Comparison of ENCODE assay signal across 28 mouse cellular contexts in genomic region chr11:108013390-108013789, GRCm38 (mm10).
A peak's percentile ranks its signal among the peaks of the same experiment; 100 is the strongest.
DNase-seq lines count a peak whose midpoint lies in the region; ATAC-seq and TF ChIP-seq lines count a peak whose summit lies in the region.
"Had no signal": no experiment of that assay in that cellular context is flagged by ENCODE, and none has a peak within 500 bp of the region (broad histone marks: within the 10 kb centered on the region; RNA-seq: fewer than 3 reads in every experiment).

No protein-coding gene starts in this region.

- no peak for TF ChIP-seq CTCF in heart, postnatal 0 days (IDR thresholded peaks at IDR 0.05; ENCODE audit: low read depth)
- TF ChIP-seq CTCF in brain, embryonic 14.5 days (IDR thresholded peaks at IDR 0.05; ENCODE audit: borderline replicate concordance, extremely low read depth, insufficient read depth, insufficient read length), result no peak

- no peaks in the 10 kb centered on the region for H3K27me3 ChIP-seq in heart, postnatal 0 days (ENCODE audit: control insufficient read depth, insufficient read depth, low read length)
- no peaks in the 10 kb centered on the region for H3K27me3 ChIP-seq in limb, embryonic 15.5 days
- H3K27me3 ChIP-seq in limb, embryonic 10.5 days (ENCODE audit: low read depth, poor library complexity, severe bottlenecking), result no peaks in the 10 kb centered on the region
- H3K27me3 ChIP-seq in megakaryocyte, embryonic 14.5 days (replicated peaks), result no peaks in the 10 kb centered on the region
- H3K27me3 ChIP-seq: embryonic facial prominence, embryonic 12.5 days; forebrain, embryonic 15.5 days; intestine, embryonic 15.5 days; limb, embryonic 12.5 days; midbrain, embryonic 12.5 days; stomach, embryonic 15.5 days had no signal

- no peaks in the 10 kb centered on the region for H3K4me1 ChIP-seq in heart, postnatal 0 days (ENCODE audit: control insufficient read depth, insufficient read depth)
- peaks cover 6% of the 10 kb centered on the region; the same call in 1 of the 2 replicates for H3K4me1 ChIP-seq in limb, embryonic 15.5 days
- H3K4me1 ChIP-seq in limb, embryonic 10.5 days, result peaks cover 13% of the 10 kb centered on the region
- peaks cover 82% of the 10 kb centered on the region for H3K4me1 ChIP-seq in megakaryocyte, embryonic 14.5 days
- H3K4me1 ChIP-seq: intestine, embryonic 15.5 days; midbrain, embryonic 12.5 days; stomach, embryonic 15.5 days had no signal

- TF ChIP-seq EP300 in heart, postnatal 0 days (IDR thresholded peaks at IDR 0.05; ENCODE audit: low read depth), result no peak

- TF ChIP-seq POLR2A in brain, embryonic 14.5 days (IDR thresholded peaks at IDR 0.05; ENCODE audit: borderline replicate concordance, extremely low read depth, insufficient read depth, insufficient read length, poor library complexity, severe bottlenecking), result no peak

- no peak; the same call in 1 of the 2 replicates for ATAC-seq in heart, postnatal 0 days (ENCODE audit: insufficient read depth, low read depth)
- ATAC-seq in limb, embryonic 15.5 days (ENCODE audit: insufficient number of reproducible peaks, low FRiP score, low TSS enrichment, low read depth), result no peak
- no peak for ATAC-seq in megakaryocyte, adult 5-6 weeks (ENCODE audit: poor library complexity, severe bottlenecking)
- ATAC-seq: forebrain, embryonic 15.5 days; hindbrain, postnatal 0 days; intestine, embryonic 15.5 days had no signal

- 63% methylated on average over 5 of the region's 5 CpGs for WGBS in heart, postnatal 0 days
- 65% methylated on average over 5 of the region's 5 CpGs for WGBS in limb, embryonic 15.5 days
- 69% methylated on average over 5 of the region's 5 CpGs for WGBS in limb, embryonic 10.5 days

- intact Hi-C loops in heart, postnatal 36 days (cut with DNase I), result no loop called here

- no peak overlapping the region for H3K4me2 ChIP-seq in heart, postnatal 0 days (ENCODE audit: low read depth, low read length)
- H3K4me2 ChIP-seq in limb, embryonic 15.5 days, result no peak overlapping the region
- H3K4me2 ChIP-seq: embryonic facial prominence, embryonic 12.5 days; forebrain, embryonic 15.5 days; intestine, embryonic 15.5 days; limb, embryonic 12.5 days; liver, embryonic 11.5 days; midbrain, embryonic 12.5 days; stomach, embryonic 15.5 days had no signal

- H3K4me3 ChIP-seq in heart, postnatal 0 days (ENCODE audit: low read depth, low read length), result no peak overlapping the region
- no peak overlapping the region for H3K4me3 ChIP-seq in limb, embryonic 15.5 days
- H3K4me3 ChIP-seq in limb, embryonic 10.5 days, result no peak overlapping the region
- peak overlapping the region; percentile 78 for H3K4me3 ChIP-seq in megakaryocyte, embryonic 14.5 days (replicated peaks)
- H3K4me3 ChIP-seq: embryonic facial prominence, embryonic 12.5 days; forebrain, embryonic 10.5 days; forebrain, embryonic 15.5 days; intestine, embryonic 15.5 days; limb, embryonic 12.5 days; midbrain, embryonic 12.5 days; stomach, embryonic 15.5 days had no signal

- H3K9me3 ChIP-seq in heart, postnatal 0 days (replicated peaks; ENCODE audit: control insufficient read depth, low read length), result no peaks in the 10 kb centered on the region
- no peaks in the 10 kb centered on the region for H3K9me3 ChIP-seq in limb, embryonic 15.5 days
- H3K9me3 ChIP-seq in limb, embryonic 10.5 days (replicated peaks), result no peaks in the 10 kb centered on the region
- H3K9me3 ChIP-seq in megakaryocyte, embryonic 14.5 days, result no peaks in the 10 kb centered on the region
- H3K9me3 ChIP-seq: embryonic facial prominence, embryonic 12.5 days; forebrain, embryonic 10.5 days; forebrain, embryonic 15.5 days; intestine, embryonic 15.5 days; limb, embryonic 12.5 days; midbrain, embryonic 12.5 days; stomach, embryonic 15.5 days had no signal

- DNase-seq in heart, postnatal 0 days (ENCODE audit: low spot score), result no peak
- DNase-seq in heart, postnatal 36 days, result no peak
- DNase-seq in limb, embryonic 10.5 days (ENCODE audit: low spot score), result no peak
- DNase-seq in brain, embryonic 14.5 days (ENCODE audit: low read depth), result peak; percentile 20
- DNase-seq in ovary, postnatal 36 days (ENCODE audit: low spot score), result no peak
- DNase-seq: adrenal gland, adult 8-10 months; cerebellum, adult 11 months; cerebellum, adult 9-10 months; cerebellum, postnatal 36 days; gastrocnemius, postnatal 36 days; heart, adult 18-20 months; heart, postnatal 4 days; kidney, adult 2 months; kidney, postnatal 25 days; right cerebral cortex, postnatal 25 days had no signal

- H3K36me3 ChIP-seq in heart, postnatal 0 days (replicated peaks; ENCODE audit: control insufficient read depth, insufficient read depth, low read length), result peaks cover 11% of the 10 kb centered on the region; the same call in 1 of the 2 replicates
- no peaks in the 10 kb centered on the region for H3K36me3 ChIP-seq in limb, embryonic 15.5 days
- no peaks in the 10 kb centered on the region for H3K36me3 ChIP-seq in limb, embryonic 10.5 days
- peaks cover 100% of the 10 kb centered on the region for H3K36me3 ChIP-seq in megakaryocyte, embryonic 14.5 days (replicated peaks; ENCODE audit: low read length)
- H3K36me3 ChIP-seq: embryonic facial prominence, embryonic 12.5 days; forebrain, embryonic 10.5 days; forebrain, embryonic 15.5 days; intestine, embryonic 15.5 days; limb, embryonic 12.5 days; midbrain, embryonic 12.5 days; stomach, embryonic 15.5 days had no signal

- no peak overlapping the region for H3K9ac ChIP-seq in heart, postnatal 0 days (replicated peaks; ENCODE audit: low read depth, low read length)
- no peak overlapping the region for H3K9ac ChIP-seq in limb, embryonic 15.5 days
- H3K9ac ChIP-seq: embryonic facial prominence, embryonic 12.5 days; forebrain, embryonic 15.5 days; intestine, embryonic 15.5 days; limb, embryonic 12.5 days; midbrain, embryonic 12.5 days; stomach, embryonic 15.5 days had no signal

- H3K27ac ChIP-seq in heart, postnatal 0 days (ENCODE audit: low read depth), result 0 out of 2 replicates have a peak overlapping the region, but pooled peaks have one; percentile 11
- H3K27ac ChIP-seq in limb, embryonic 15.5 days, result 0 out of 2 replicates have a peak overlapping the region, but pooled peaks have one; percentile 22
- H3K27ac ChIP-seq in limb, embryonic 10.5 days, result no peak overlapping the region
- H3K27ac ChIP-seq: embryonic facial prominence, embryonic 12.5 days; forebrain, embryonic 15.5 days; hindbrain, postnatal 0 days; intestine, embryonic 15.5 days; limb, embryonic 12.5 days; macrophage; midbrain, embryonic 12.5 days; stomach, embryonic 15.5 days had no signal
